Mouse (Mus musculus) CD4-positive naive resting alpha-beta T cell, adult 76 days (primary cell): ENCODE data around the gene Zfp157. TPM values are rescaled to one million over a fixed set of nuclear protein-coding genes. Genes with fewer than 3 reads are reported as not detected.

Source experiments
- total RNA-seq: library from RNA; stranded (reverse); gene quantifications from one replicate; pipeline ENCODE4 v1.2.4, GENCODE M21; 2023

Zfp157 gene
- 17.1 TPM for total RNA-seq

DNA sequence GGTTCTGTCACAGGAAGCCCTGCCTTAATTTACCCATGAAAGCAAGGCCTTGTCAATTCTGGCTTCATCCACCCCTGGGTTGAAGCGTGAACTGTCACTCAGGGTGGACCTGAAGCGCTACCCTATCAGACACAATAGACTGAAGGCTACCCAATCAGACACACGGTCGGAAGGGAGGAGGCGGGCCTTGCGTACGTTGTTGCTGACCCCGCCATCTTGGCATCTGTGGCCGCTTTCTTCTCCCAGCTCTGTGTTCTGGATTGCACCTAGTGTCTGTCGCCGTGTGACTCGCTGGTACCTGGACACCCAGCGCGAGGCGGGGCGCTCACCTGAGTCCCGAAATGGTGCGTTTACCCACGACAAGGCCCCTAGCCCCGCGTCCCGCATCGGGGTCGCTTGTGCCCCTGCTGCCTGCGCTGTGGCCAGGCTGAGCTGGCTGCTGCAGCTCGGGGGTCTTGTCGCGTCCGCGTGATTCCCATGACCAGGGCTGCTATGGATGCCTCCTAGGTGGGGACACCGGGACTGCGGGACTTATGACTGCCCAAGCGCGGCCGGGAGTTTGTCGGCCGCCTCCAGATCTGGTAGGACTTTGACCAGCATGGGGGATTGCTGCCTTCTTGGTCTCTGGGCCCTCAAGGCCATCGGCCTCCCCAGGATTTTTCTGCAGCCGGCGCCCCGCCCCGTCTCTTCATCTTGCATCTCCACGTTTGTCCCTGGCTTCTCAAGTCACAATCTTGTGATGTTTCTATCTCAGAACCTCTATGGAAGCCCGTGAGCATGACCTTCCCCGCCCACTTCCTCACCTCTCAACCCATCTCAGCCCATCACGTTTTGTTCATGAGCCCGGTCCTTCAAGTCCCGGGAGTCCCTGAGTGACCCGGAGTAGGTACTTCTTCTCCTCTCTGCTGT lies at the start of gene Zfp157:
TSS of gene Zfp157 (plus strand) at position 183 of the 909 bp plus-strand sequence.

Other genes with a start within 250 kb of the Zfp157 start
- gene Mblac1, start 247.2 kb upstream of the Zfp157 start, total RNA-seq, result 1.0 TPM
- gene Nxpe5, start 215.6 kb upstream of the Zfp157 start, total RNA-seq, result 0.38 TPM
- gene Lamtor4, start 186.0 kb upstream of the Zfp157 start, total RNA-seq, result 20.9 TPM
- 38.4 TPM for gene BC037034, start 177.4 kb upstream of the Zfp157 start, total RNA-seq
- not detected for gene Gal3st4, start 168.6 kb upstream of the Zfp157 start, total RNA-seq
- gene Gm43720, start 161.5 kb upstream of the Zfp157 start, total RNA-seq, result not detected
- gene Gpc2, start 161.5 kb upstream of the Zfp157 start, total RNA-seq, result 1.8 TPM
- not detected for gene Stag3, start 161.2 kb upstream of the Zfp157 start, total RNA-seq
- not detected for gene Pvrig, start 99.5 kb upstream of the Zfp157 start, total RNA-seq
- gene 1700123K08Rik, start 123.2 kb downstream of the Zfp157 start, total RNA-seq, result not detected
- 46.2 TPM for gene Zfp68, start 178.3 kb downstream of the Zfp157 start, total RNA-seq
- gene A430033K04Rik, start 181.4 kb downstream of the Zfp157 start, total RNA-seq, result 5.1 TPM